In genomic region chr6:54352931-54353690, GRCm38 (mm10) we compare ENCODE assay signal across 10 mouse cellular contexts. TPM values are rescaled to one million over a fixed set of nuclear protein-coding genes. Genes with fewer than 3 reads are reported as not detected.
DNase-seq lines count a peak whose midpoint lies in the region; ATAC-seq and TF ChIP-seq lines count a peak whose summit lies in the region.
"Had no signal": no experiment of that assay in that cellular context is flagged by ENCODE, and none has a peak within 500 bp of the region (broad histone marks: within the 10 kb centered on the region; RNA-seq: fewer than 3 reads in every experiment).

No protein-coding gene starts in this region.

- WGBS in midbrain, embryonic 11.5 days, result 75% methylated on average over 14 of the region's 14 CpGs
- 57% methylated on average over 14 of the region's 14 CpGs for WGBS in midbrain, embryonic 14.5 days
- 36% methylated on average over 14 of the region's 14 CpGs for WGBS in intestine, embryonic 16.5 days
- 21% methylated on average over 14 of the region's 14 CpGs for WGBS in lung, postnatal 0 days

- H3K4me3 ChIP-seq in midbrain, embryonic 11.5 days (ENCODE audit: low read depth, low read length), result no peak overlapping the region
- H3K4me3 ChIP-seq in midbrain, embryonic 14.5 days (replicated peaks; ENCODE audit: low read depth, low read length), result no peak overlapping the region
- no peak overlapping the region for H3K4me3 ChIP-seq in intestine, embryonic 16.5 days (ENCODE audit: low read length)
- H3K4me3 ChIP-seq in lung, postnatal 0 days (ENCODE audit: low read depth, low read length), result no peak overlapping the region
- H3K4me3 ChIP-seq: liver, embryonic 13.5 days had no signal

- no peak overlapping the region for H3K9ac ChIP-seq in midbrain, embryonic 11.5 days (ENCODE audit: low read length)
- H3K9ac ChIP-seq in midbrain, embryonic 14.5 days (replicated peaks; ENCODE audit: low read length), result no peak overlapping the region
- H3K9ac ChIP-seq in intestine, embryonic 16.5 days (ENCODE audit: low read depth, low read length), result no peak overlapping the region
- no peak overlapping the region for H3K9ac ChIP-seq in lung, postnatal 0 days (replicated peaks; ENCODE audit: low read depth)
- H3K9ac ChIP-seq: liver, embryonic 13.5 days had no signal

- DNase-seq in midbrain, embryonic 11.5 days (ENCODE audit: low spot score, missing footprints), result peak; percentile 74
- DNase-seq in midbrain, embryonic 14.5 days, result no peak
- peak; percentile 62 for DNase-seq in lung, postnatal 0 days (ENCODE audit: low spot score)
- peak; percentile 62 for DNase-seq in testis, postnatal 10 days (ENCODE audit: low spot score)
- no peak for DNase-seq in layer of hippocampus, adult 11-12 months (ENCODE audit: low spot score)
- DNase-seq in gastrocnemius, postnatal 25 days, result no peak
- DNase-seq: gastrocnemius, postnatal 36 days; liver, embryonic 13.5 days had no signal

- no peaks in the 10 kb centered on the region for H3K36me3 ChIP-seq in midbrain, embryonic 11.5 days (ENCODE audit: control insufficient read depth, insufficient read depth, low read length)
- H3K36me3 ChIP-seq in midbrain, embryonic 14.5 days (ENCODE audit: control insufficient read depth, insufficient read depth, low read length), result no peaks in the 10 kb centered on the region
- H3K36me3 ChIP-seq in intestine, embryonic 16.5 days (ENCODE audit: control insufficient read depth, insufficient read depth, low read length), result no peaks in the 10 kb centered on the region
- H3K36me3 ChIP-seq in lung, postnatal 0 days (ENCODE audit: insufficient read depth, low read length), result no peaks in the 10 kb centered on the region
- H3K36me3 ChIP-seq: liver, embryonic 13.5 days had no signal

- H3K4me2 ChIP-seq in midbrain, embryonic 11.5 days, result no peak overlapping the region
- no peak overlapping the region for H3K4me2 ChIP-seq in midbrain, embryonic 14.5 days (ENCODE audit: low read length)
- peak overlapping the region; percentile 18; the same call in 1 of the 2 replicates for H3K4me2 ChIP-seq in intestine, embryonic 16.5 days (ENCODE audit: low read depth, low read length)
- H3K4me2 ChIP-seq in lung, postnatal 0 days (replicated peaks; ENCODE audit: low read depth, low read length), result 0 out of 2 replicates have a peak overlapping the region, but pooled peaks have one; percentile 11
- H3K4me2 ChIP-seq: liver, embryonic 13.5 days had no signal

- TF ChIP-seq EP300 in lung, postnatal 0 days (IDR thresholded peaks at IDR 0.05), result no peak

- no peak for ATAC-seq in midbrain, embryonic 11.5 days (ENCODE audit: low FRiP score)
- ATAC-seq in midbrain, embryonic 14.5 days (ENCODE audit: low FRiP score, low TSS enrichment), result no peak
- peak; percentile 93 for ATAC-seq in intestine, embryonic 16.5 days
- peak; percentile 60 for ATAC-seq in lung, postnatal 0 days
- no peak for ATAC-seq in monocyte, adult 5-6 weeks (replicated peaks; ENCODE audit: insufficient number of reproducible peaks, low FRiP score, low TSS enrichment, poor library complexity, severe bottlenecking)

- no peaks in the 10 kb centered on the region for H3K4me1 ChIP-seq in midbrain, embryonic 11.5 days (ENCODE audit: control insufficient read depth, insufficient read depth, low read length)
- no peaks in the 10 kb centered on the region for H3K4me1 ChIP-seq in midbrain, embryonic 14.5 days (ENCODE audit: control insufficient read depth, insufficient read depth, low read length)
- peaks cover 17% of the 10 kb centered on the region for H3K4me1 ChIP-seq in intestine, embryonic 16.5 days (ENCODE audit: control insufficient read depth, insufficient read depth, low read length)
- peaks cover 10% of the 10 kb centered on the region; the same call in 1 of the 2 replicates for H3K4me1 ChIP-seq in lung, postnatal 0 days (ENCODE audit: insufficient read depth, low read depth, low read length)
- H3K4me1 ChIP-seq: liver, embryonic 13.5 days had no signal

- H3K27ac ChIP-seq in midbrain, embryonic 11.5 days (ENCODE audit: low read depth, low read length), result no peak overlapping the region
- H3K27ac ChIP-seq in midbrain, embryonic 14.5 days (replicated peaks; ENCODE audit: low read depth, low read length), result no peak overlapping the region
- H3K27ac ChIP-seq in intestine, embryonic 16.5 days (ENCODE audit: low read length), result peak overlapping the region; percentile 71
- H3K27ac ChIP-seq in lung, postnatal 0 days (ENCODE audit: low read length), result no peak overlapping the region
- H3K27ac ChIP-seq: liver, embryonic 13.5 days had no signal

- no peaks in the 10 kb centered on the region for H3K27me3 ChIP-seq in midbrain, embryonic 11.5 days (ENCODE audit: control insufficient read depth, insufficient read depth, low read length)
- H3K27me3 ChIP-seq in midbrain, embryonic 14.5 days (ENCODE audit: control insufficient read depth, insufficient read depth, low read length), result no peaks in the 10 kb centered on the region
- H3K27me3 ChIP-seq in intestine, embryonic 16.5 days (replicated peaks; ENCODE audit: control insufficient read depth, insufficient read depth, low read length), result no peaks in the 10 kb centered on the region
- no peaks in the 10 kb centered on the region for H3K27me3 ChIP-seq in lung, postnatal 0 days (replicated peaks; ENCODE audit: insufficient read depth, low read length)
- H3K27me3 ChIP-seq: liver, embryonic 13.5 days had no signal

- TF ChIP-seq CTCF in lung, postnatal 0 days (IDR thresholded peaks at IDR 0.05), result no peak

- H3K9me3 ChIP-seq in midbrain, embryonic 11.5 days (ENCODE audit: control insufficient read depth, low read length), result no peaks in the 10 kb centered on the region
- no peaks in the 10 kb centered on the region for H3K9me3 ChIP-seq in midbrain, embryonic 14.5 days (ENCODE audit: control insufficient read depth, low read length)
- H3K9me3 ChIP-seq in intestine, embryonic 16.5 days (ENCODE audit: control insufficient read depth, low read length), result no peaks in the 10 kb centered on the region
- no peaks in the 10 kb centered on the region for H3K9me3 ChIP-seq in lung, postnatal 0 days (ENCODE audit: low read length)
- H3K9me3 ChIP-seq: liver, embryonic 13.5 days had no signal

RNA-seq across cellular contexts. Expression of gene Prr15, which starts 27.5 kb away (rescaled TPM):
- polyA plus RNA-seq in midbrain, embryonic 11.5 days (2014; fragmentation: Nextera tagmentation; extraction: Ambion mirVana), result 0.54 and 0.97 TPM in 2 replicates
- 1.6 and 1.9 TPM in 2 replicates for polyA plus RNA-seq in midbrain, embryonic 14.5 days (2014; fragmentation: Nextera tagmentation; extraction: Ambion mirVana)
- 11.3 and 17.0 TPM in 2 replicates for polyA plus RNA-seq in intestine, embryonic 16.5 days (2015; fragmentation: Nextera tagmentation; extraction: Ambion mirVana)
- 6.8 and 7.6 TPM in 2 replicates for polyA plus RNA-seq in lung, postnatal 0 days (2015; fragmentation: Nextera tagmentation; extraction: Ambion mirVana)
- 0.58 to 0.75 TPM in 2 of 3 replicates, not detected in the other for total RNA-seq in monocyte, adult 5-6 weeks (2017)
- under 1 TPM; 0.87 to 0.99 TPM for total RNA-seq in gastrocnemius, postnatal 25 days (2021)

Comparison
In these comparisons a context has a peak if more than half of its experiments do, and no peak if none do; other contexts are left out.
1. DNase-seq: peak in midbrain, embryonic 11.5 days (single experiment), lung, postnatal 0 days (single experiment) and testis, postnatal 10 days (single experiment); none in midbrain, embryonic 14.5 days (single experiment), layer of hippocampus, adult 11-12 months (single experiment) and gastrocnemius, postnatal 25 days (single experiment).
2. ATAC-seq: peak in intestine, embryonic 16.5 days (single experiment) and lung, postnatal 0 days (single experiment); none in midbrain, embryonic 11.5 days (single experiment), midbrain, embryonic 14.5 days (single experiment) and monocyte, adult 5-6 weeks (single experiment).
3. H3K4me2 ChIP-seq: peak in intestine, embryonic 16.5 days (single experiment) and lung, postnatal 0 days (single experiment); none in midbrain, embryonic 11.5 days (single experiment) and midbrain, embryonic 14.5 days (single experiment).